Mouse (Mus musculus) embryonic fibroblast, embryonic 13.5 days (primary cell): ENCODE measurements at regions not wholly inside any gene's neighbourhood (a gene's known extent, or its start where the extent isn't known, plus 50 kb on each side); places are given as distances from the start of the nearest gene placed in this dataset.

ENCODE experiments used
- H3K27ac ChIP-seq: 2 replicates; pipeline ENCODE4 v1.5.1; 2012; ENCODE audit warnings: low read length, control low read depth, inconsistent platforms; ENCODE audit not compliant: insufficient read depth
- H3K4me1 ChIP-seq: 2 replicates; pipeline ENCODE4 v1.6.1; 2011; ENCODE audit warnings: low read length; ENCODE audit not compliant: control insufficient read depth, insufficient read depth
- H3K4me3 ChIP-seq: 2 replicates; pipeline ENCODE4 v1.5.1; 2011; ENCODE audit warnings: mild to moderate bottlenecking, control low read depth, low read length; ENCODE audit not compliant: insufficient read depth
- CTCF ChIP-seq: IDR thresholded peaks from 2 replicates; pipeline ENCODE4 v1.5.1; 2011; ENCODE audit warnings: mild to moderate bottlenecking, control low read depth, low read length, moderate library complexity, borderline replicate concordance; ENCODE audit not compliant: insufficient read depth
- POLR2A ChIP-seq: IDR thresholded peaks from 2 replicates; pipeline ENCODE4 v1.6.1; 2011; ENCODE audit warnings: low read depth, mild to moderate bottlenecking, control low read depth, low read length, moderate library complexity

DNA sequence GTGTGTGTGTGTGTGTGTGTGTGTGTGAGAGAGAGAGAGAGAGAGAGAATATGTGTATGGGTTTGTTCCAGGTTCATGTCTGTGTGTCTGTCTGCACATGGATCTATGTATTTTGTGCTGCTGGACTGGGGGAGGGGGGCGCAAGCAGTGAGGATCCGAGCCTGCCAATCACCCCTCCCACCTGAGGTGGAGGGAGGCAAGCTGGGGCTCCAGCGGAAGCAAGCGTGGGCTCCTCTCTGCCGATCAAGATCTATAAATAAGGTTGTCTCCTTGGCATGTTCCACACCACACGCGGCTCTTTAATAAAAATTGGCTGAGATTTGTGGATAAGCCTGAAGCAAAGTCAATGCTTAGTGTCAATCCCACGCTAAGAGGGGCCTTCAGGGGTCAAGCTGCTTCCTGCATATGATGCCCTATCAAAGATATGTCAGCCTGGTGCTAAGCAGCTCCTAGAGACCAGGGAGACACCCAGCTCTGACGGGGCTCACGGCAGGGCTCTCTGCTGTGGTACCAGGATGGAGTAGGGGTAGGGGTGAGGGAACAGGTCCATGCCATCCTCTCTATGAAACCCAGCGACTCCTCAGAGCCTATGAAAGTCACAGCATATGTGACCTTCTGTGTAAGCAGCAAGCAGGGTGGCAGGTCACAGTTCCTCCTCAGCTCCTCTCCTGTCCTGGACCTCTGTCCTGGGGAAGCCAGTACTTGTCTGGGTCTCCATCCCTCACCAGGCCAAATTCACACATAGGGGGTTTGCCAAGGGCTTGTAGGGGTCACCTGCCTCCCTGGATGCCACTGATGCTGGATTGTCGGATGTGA lies 102.0 kb upstream of the Mvb12b start:
- no peak overlapping the region for H3K27ac ChIP-seq
- H3K4me3 ChIP-seq = no peak overlapping the region
- no peak for TF ChIP-seq CTCF
- no peak for TF ChIP-seq POLR2A
- H3K4me1 ChIP-seq = no peaks in the 10 kb centered on the region

- TF ChIP-seq CTCF = no peak
- TF ChIP-seq POLR2A = no peak
- no peak overlapping the region for H3K27ac ChIP-seq
- H3K4me3 ChIP-seq = no peak overlapping the region
- H3K4me1 ChIP-seq = no peaks in the 10 kb centered on the region
These were observed 98.7 kb upstream of the Mvb12b start for GRCm38 (mm10) chr2:33986420-33986819.

GRCm38 (mm10) chr2:33985316-33985715 lies 97.6 kb upstream of the Mvb12b start:
- TF ChIP-seq CTCF (no peak), POLR2A (no peak)
- H3K4me3 ChIP-seq = no peak overlapping the region
- no peak overlapping the region for H3K27ac ChIP-seq
- H3K4me1 ChIP-seq = no peaks in the 10 kb centered on the region

GRCm38 (mm10) chr2:33983112-33983748 lies 95.5 kb upstream of the Mvb12b start:
- Histone ChIP-seq H3K27ac (no peak overlapping the region), H3K4me3 (no peak overlapping the region), H3K4me1 (no peaks in the 10 kb centered on the region)
- TF ChIP-seq CTCF (no peak), POLR2A (no peak)

- no peak overlapping the region for H3K4me3 ChIP-seq
- H3K27ac ChIP-seq = no peak overlapping the region
- H3K4me1 ChIP-seq = no peaks in the 10 kb centered on the region
- TF ChIP-seq CTCF (no peak), POLR2A (no peak)
These were observed 94.2 kb upstream of the Mvb12b start for GRCm38 (mm10) chr2:33981936-33982335.

DNA sequence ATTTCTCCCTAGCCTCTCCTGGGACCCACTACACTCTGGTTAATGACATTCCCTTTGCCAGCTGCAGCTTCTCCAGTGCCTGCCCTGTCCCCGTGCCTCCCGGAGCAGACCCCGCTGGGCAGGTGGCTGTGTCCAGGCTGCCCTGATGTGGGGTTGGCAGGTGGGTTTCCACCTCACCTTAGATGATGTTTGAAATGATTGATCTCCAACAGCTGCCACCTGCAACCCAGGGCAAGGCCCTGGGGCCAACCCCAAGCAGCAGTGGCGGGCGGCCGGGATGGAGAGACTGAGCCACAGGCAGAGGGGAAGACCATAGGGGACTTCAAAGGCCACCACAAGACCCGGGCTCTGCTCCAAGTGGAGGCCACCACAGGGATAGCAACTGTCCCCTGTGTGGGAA lies 93.6 kb upstream of the Mvb12b start:
- TF ChIP-seq POLR2A = no peak
- TF ChIP-seq CTCF = no peak
- H3K27ac ChIP-seq = no peak overlapping the region

GRCm38 (mm10) chr2:33980884-33981283 lies 93.1 kb upstream of the Mvb12b start:
- Histone ChIP-seq H3K4me1 (no peaks in the 10 kb centered on the region), H3K27ac (no peak overlapping the region), H3K4me3 (no peak overlapping the region)
- TF ChIP-seq POLR2A (no peak), CTCF (no peak)

More for the DNA sequence above, 93.6 kb upstream of the Mvb12b start:
- Histone ChIP-seq H3K4me3 (no peak overlapping the region), H3K4me1 (no peaks in the 10 kb centered on the region)

GRCm38 (mm10) chr2:33979276-33979675 lies 91.5 kb upstream of the Mvb12b start:
- no peak overlapping the region for H3K27ac ChIP-seq
- H3K4me1 ChIP-seq = no peaks in the 10 kb centered on the region
- TF ChIP-seq POLR2A = no peak
- no peak for TF ChIP-seq CTCF
- H3K4me3 ChIP-seq = no peak overlapping the region

DNA sequence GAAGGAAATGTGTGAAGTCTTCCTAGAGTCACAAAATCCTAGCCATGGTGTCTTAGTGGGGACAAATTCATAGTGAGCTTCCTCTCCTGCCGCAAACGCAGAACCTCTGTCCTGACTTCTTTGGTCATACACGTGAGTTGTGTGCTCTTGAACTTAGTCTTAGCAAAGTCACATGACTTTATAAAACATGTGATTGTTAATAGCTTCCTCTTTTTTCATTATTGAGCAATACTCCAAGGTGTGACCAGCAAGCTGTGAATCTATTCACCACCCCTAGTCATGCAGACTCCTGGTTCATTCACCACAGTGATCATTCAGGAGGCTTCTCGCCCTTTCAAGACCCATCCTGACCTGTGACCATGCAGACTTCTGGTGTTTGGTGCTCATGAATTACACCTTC lies 90.8 kb upstream of the Mvb12b start:
- no peak overlapping the region for H3K27ac ChIP-seq
- H3K4me1 ChIP-seq = no peaks in the 10 kb centered on the region
- TF ChIP-seq POLR2A (no peak), CTCF (no peak)
- no peak overlapping the region for H3K4me3 ChIP-seq
